Mouse (Mus musculus) liver, adult 2 months (tissue): ENCODE results near the gene Caly.

ENCODE experiments used
- CTCF ChIP-seq: fragments of 200-500 bp; IDR thresholded peaks from 2 replicates; pipeline ENCODE4 v1.5.1; 2011; ENCODE audit warnings: low read depth, low read length, control low read depth
- POLR2A ChIP-seq: fragments of 200-500 bp; IDR thresholded peaks from 2 replicates; pipeline ENCODE4 v1.6.1; 2011; ENCODE audit warnings: low read length, control low read depth; ENCODE audit not compliant: insufficient read depth; ENCODE audit errors: extremely low read depth

GRCm38 (mm10) chr7:140126022-140126350, 43.6 kb upstream of the Caly start:
- no peak for TF ChIP-seq CTCF
- TF ChIP-seq POLR2A, result no peak
